Mouse (Mus musculus): Measurements from ENCODE around the gene Cnot6l.

DNA sequence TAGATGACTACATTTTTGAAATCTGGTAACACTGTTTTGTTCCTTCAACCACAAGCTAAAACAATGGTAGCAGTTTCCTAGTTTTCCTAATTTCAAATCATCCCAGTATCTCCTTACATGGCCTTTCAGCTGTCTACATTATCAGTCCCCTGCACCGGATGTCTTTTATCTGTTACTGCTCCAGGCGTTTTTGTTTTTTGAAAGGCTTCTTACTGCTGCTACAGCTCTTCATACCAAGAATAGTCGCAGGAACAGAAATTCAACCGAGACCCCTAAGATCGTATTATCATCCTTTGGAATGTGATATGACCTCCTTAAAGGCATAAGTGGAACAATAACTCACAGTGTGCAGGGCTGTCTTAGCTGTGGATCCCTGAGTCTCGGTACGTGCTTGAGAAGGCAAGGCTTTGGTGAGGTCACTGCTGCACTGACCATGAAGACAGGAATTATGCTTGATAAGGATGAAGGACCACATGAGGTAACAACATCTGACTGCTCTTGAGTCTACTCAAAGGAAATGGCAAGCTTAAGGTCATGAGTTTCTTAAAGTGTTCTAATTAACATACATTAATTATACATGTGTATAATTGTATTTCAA, 122.4 kb downstream of the Cnot6l start:
- TF ChIP-seq POLR2A (IDR thresholded peaks at IDR 0.05; ENCODE audit: borderline replicate concordance, extremely low read depth, low read depth, low read length) (no peak), CTCF (IDR thresholded peaks at IDR 0.05; ENCODE audit: insufficient read depth, low read length) (no peak)
